Mouse (Mus musculus) T-helper 2 cell (primary cell): ENCODE data around the gene Dao.

Experiments used
- in situ Hi-C: fragments of 300-600 bp; cut with MboI, MseI; formaldehyde crosslinking; loops from one replicate; pipeline ENCODE4 v1.15.1; 2025; ENCODE audit warnings: high pct_unique_total_duplicates

Gene Dao

GRCm38 (mm10) chr5:114067543-114067942 is 64.0 kb downstream of the Dao start:
- in situ Hi-C loops = no loop called here

DNA sequence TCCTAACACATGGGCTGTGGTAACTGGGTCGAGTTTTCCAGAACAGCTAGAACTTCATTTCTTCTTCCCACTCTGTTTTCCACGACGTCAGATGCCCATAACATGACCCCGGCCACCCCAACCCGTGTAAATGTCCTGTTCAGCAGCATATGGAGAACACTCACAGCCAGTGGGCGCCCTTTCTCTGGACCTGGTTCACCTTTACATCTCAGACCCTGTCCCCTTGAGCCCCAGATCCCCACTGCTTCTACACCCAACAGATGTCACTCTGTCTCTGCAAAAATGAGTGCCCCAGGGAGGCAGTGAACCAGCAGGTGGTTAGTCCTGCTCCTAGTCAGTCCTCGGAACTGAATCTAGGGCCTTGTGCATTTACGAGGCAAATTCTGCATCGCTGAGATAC is 64.5 kb downstream of the Dao start:
- in situ Hi-C loops = no loop called here

DNA sequence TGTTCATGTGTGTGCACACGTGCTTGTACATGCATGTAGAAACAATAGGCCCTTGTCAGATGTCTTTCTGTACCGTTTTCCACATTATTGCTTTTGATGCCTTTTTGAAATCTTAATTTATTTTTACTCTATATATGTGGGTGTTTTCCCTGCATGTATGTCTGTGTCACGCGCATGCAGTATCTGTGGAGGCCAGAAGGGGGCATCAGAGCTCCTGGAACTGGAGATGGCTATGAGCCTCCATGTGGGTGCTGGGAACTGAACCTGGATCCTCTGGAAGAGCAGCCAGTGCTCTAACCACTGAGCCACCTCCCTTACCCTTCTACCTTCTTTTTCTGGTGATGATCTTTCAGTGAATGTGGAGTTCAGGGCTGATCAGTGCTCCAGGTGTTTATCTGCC is 67.4 kb downstream of the Dao start:
- in situ Hi-C loops = no loop called here

DNA sequence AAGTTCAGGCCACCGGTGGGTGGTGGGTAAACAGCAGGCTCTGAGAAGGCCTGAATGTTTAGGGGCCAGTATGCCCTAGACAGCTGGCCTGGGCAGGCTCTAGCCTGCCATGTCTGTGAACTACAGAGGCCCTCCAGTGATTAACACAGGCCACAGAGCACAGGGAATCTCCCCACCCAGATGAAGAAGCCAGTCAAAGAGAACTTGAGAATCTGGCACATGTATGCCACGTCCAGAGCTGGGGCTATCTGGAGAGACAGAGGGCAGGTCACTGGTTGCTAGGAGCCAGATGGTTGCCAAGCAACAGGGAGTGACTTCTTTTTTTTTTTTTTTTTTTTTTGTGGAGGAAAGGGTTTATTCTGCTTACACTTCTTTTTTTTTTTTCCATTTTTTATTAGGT is 68.8 kb downstream of the Dao start:
- in situ Hi-C loops = no loop called here
